Mouse (Mus musculus) testis, adult 2 months (tissue): Measurements from ENCODE around the gene Ntmt1. TPM values are rescaled to one million over a fixed set of nuclear protein-coding genes. Genes with fewer than 3 reads are reported as not detected.

Experiments used
- H3K27ac ChIP-seq: fragments of 200-500 bp; 2 replicates; pipeline ENCODE4 v1.5.1; 2012; ENCODE audit warnings: low read depth, low read length; ENCODE audit not compliant: control insufficient read depth, insufficient read depth
- H3K27me3 ChIP-seq: fragments of 200-500 bp; 2 replicates; pipeline ENCODE4 v1.6.1; 2012; ENCODE audit warnings: mild to moderate bottlenecking, low read length, moderate library complexity; ENCODE audit not compliant: control insufficient read depth, insufficient read depth
- H3K36me3 ChIP-seq: fragments of 200-500 bp; 2 replicates; pipeline ENCODE4 v1.6.1; 2012; ENCODE audit warnings: mild to moderate bottlenecking, low read length; ENCODE audit not compliant: control insufficient read depth, insufficient read depth
- H3K4me1 ChIP-seq: fragments of 200-500 bp; 2 replicates; pipeline ENCODE4 v1.6.1; 2012; ENCODE audit warnings: low read length; ENCODE audit not compliant: control insufficient read depth, insufficient read depth
- H3K4me3 ChIP-seq: fragments of 200-500 bp; 2 replicates; pipeline ENCODE4 v1.5.1; 2012; ENCODE audit warnings: low read depth, mild to moderate bottlenecking, low read length, moderate library complexity, mixed read lengths; ENCODE audit not compliant: control insufficient read depth
- CTCF ChIP-seq: fragments of 200-500 bp; IDR thresholded peaks from 2 replicates; pipeline ENCODE4 v1.5.1; 2012; ENCODE audit warnings: low read depth, mild to moderate bottlenecking, inconsistent platforms, low read length, moderate library complexity; ENCODE audit not compliant: control insufficient read depth, insufficient read depth, insufficient replicate concordance
- POLR2A ChIP-seq: fragments of 200-500 bp; IDR thresholded peaks from 2 replicates; pipeline ENCODE4 v1.6.1; 2012; ENCODE audit warnings: low read depth, mild to moderate bottlenecking, inconsistent platforms, low read length, moderate library complexity; ENCODE audit not compliant: control insufficient read depth
- polyA plus RNA-seq: library from polyadenylated mRNA; depleted of rRNA; stranded (reverse); fragments of >200 nt; gene quantifications from 2 replicates; pipeline ENCODE4 v1.2.3, GENCODE M21; 2012

Gene Ntmt1
- polyA plus RNA-seq, 1 experiment = 49.5 TPM

DNA sequence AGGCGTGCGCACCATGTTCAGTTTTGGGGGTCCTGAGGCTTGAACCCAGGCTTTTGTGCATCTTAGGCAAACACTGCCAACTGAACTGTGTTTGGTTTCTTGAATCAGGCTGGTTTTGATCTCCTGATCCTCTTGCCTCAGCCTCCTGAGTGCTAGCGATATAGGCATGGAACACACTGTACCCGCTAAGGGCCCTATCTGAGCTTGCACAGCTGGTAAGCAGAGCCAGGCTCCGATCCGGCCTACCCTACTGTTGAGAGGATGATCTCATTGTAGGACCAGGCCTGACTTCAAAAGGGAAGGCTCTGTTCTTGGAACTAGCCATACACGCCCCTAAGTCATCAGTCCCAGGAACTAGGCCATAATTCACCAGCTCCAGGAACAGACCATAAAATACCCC is 2.9 kb downstream of the Ntmt1 start:
- Histone ChIP-seq H3K36me3 (no peaks in the 10 kb centered on the region; the same call in 1 of the 2 replicates), H3K4me1 (peaks cover 7% of the 10 kb centered on the region; the same call in 1 of the 2 replicates), H3K27me3 (no peaks in the 10 kb centered on the region), H3K27ac (no peak overlapping the region), H3K4me3 (peak overlapping the region; percentile 53)
- TF ChIP-seq CTCF = no peak
- TF ChIP-seq POLR2A = no peak

DNA sequence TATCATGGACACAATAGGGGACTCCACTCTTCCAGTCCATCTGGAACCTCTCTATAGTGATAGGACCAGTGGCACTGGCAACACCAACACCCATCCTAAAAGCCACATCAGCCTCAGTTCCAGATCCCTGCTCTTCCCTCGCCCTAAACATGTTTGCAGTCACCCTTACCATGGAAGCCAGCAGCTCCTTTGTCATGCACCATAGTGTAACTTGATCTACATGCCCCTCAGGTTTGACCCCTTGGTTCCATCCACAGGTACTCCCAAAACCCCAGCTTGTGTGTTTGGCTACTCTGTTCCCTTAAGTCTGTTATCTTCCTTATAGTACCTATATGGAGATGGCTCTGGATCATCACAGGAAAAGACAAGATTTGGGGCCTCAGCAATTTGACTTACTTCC is 8.8 kb downstream of the Ntmt1 start:
- TF ChIP-seq CTCF (no peak), POLR2A (no peak)
- H3K27me3 ChIP-seq = no peaks in the 10 kb centered on the region
- no peaks in the 10 kb centered on the region for H3K4me1 ChIP-seq
- H3K36me3 ChIP-seq = no peaks in the 10 kb centered on the region; the same call in 1 of the 2 replicates
- no peak overlapping the region for H3K4me3 ChIP-seq
- no peak overlapping the region for H3K27ac ChIP-seq

GRCm38 (mm10) chr2:30819873-30820272 is 12.2 kb downstream of the Ntmt1 start:
- Histone ChIP-seq H3K36me3 (no peaks in the 10 kb centered on the region), H3K4me1 (no peaks in the 10 kb centered on the region), H3K27me3 (no peaks in the 10 kb centered on the region), H3K27ac (no peak overlapping the region), H3K4me3 (no peak overlapping the region)
- no peak for TF ChIP-seq CTCF
- no peak for TF ChIP-seq POLR2A

DNA sequence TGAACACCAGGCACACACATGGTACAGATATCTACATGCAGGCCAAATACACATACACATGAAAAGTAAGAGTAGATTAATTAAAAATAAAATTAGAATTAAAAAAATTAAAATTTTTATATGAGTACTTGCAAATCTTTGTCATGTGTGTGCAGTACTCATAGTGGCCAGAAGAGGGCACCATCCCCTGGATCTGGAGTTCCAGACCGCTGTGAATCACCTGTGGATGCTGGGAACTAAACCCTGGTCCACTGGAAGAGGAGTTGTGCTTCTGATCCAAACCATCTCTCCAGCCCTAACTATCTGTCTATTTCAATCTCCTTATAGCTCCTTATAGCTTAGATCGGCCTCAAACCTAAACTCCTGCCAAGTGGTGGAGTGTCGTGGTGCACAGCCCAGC is 13.4 kb downstream of the Ntmt1 start:
- Histone ChIP-seq H3K27ac (no peak overlapping the region), H3K36me3 (no peaks in the 10 kb centered on the region), H3K4me1 (no peaks in the 10 kb centered on the region), H3K27me3 (no peaks in the 10 kb centered on the region), H3K4me3 (no peak overlapping the region)
- TF ChIP-seq POLR2A (no peak), CTCF (peak; percentile 49; the same call in 1 of the 2 replicates)

GRCm38 (mm10) chr2:30822460-30822859 is 14.8 kb downstream of the Ntmt1 start:
- Histone ChIP-seq H3K27ac (no peak overlapping the region), H3K4me3 (no peak overlapping the region), H3K4me1 (peaks cover 9% of the 10 kb centered on the region), H3K27me3 (no peaks in the 10 kb centered on the region), H3K36me3 (no peaks in the 10 kb centered on the region)
- TF ChIP-seq POLR2A (no peak), CTCF (no peak)

DNA sequence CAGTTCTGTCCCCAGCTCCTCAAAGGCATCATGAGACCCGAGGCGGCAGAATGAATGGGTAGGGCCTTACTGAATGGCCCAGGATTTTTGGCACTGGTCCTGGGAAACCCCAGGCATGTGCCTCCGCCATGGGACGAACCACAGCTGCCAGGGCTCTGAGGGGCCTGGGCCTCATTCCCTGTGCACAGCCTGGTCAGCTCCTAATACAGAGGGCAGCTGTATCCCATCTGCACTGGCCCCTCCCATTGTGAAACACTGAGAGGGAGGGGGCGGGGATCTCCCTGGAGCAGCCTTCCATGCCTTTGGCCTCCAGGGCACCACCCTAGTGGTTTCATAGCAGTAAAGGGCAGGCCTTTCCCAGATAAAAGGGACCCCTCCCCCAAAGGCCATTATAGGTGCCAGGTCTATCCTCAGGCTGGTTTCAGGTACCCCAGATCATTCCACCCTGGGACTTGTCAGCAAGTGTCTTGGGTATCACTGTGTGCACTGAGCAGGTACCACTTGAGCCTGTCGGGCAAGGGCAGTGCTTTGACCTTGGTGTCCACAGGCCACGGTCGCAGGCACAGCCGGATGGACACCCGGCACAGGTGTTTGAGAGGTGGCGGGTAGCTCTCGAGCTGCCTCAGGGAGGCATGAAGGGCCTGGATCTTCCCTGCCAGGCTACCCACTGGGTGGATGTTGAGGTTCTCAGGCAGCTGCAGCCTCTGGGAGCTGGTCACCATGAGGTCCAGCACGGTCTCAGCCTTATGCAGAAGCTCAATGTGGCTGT is 15.9 kb downstream of the Ntmt1 start:
- Histone ChIP-seq H3K36me3 (no peaks in the 10 kb centered on the region), H3K27ac (no peak overlapping the region)

GRCm38 (mm10) chr2:30826825-30827748 is 19.5 kb downstream of the Ntmt1 start:
- Histone ChIP-seq H3K36me3 (no peaks in the 10 kb centered on the region), H3K4me3 (peak overlapping the region; percentile 87), H3K27me3 (no peaks in the 10 kb centered on the region), H3K27ac (peak overlapping the region; percentile 5; the same call in 1 of the 2 replicates), H3K4me1 (peaks cover 15% of the 10 kb centered on the region)
- TF ChIP-seq CTCF = no peak
- TF ChIP-seq POLR2A = no peak

More for the DNA sequence above, 15.9 kb downstream of the Ntmt1 start:
- H3K4me3 ChIP-seq = no peak overlapping the region
- H3K27me3 ChIP-seq = no peaks in the 10 kb centered on the region
- peaks cover 13% of the 10 kb centered on the region for H3K4me1 ChIP-seq
- TF ChIP-seq POLR2A (no peak), CTCF (0 out of 2 replicates have a peak, but pooled peaks have one; percentile 2)
